Mouse (Mus musculus): ENCODE results near the gene Myo1h. TPM values are rescaled to one million over a fixed set of nuclear protein-coding genes. Genes with fewer than 3 reads are reported as not detected.

The Myo1h gene
- polyA plus RNA-seq, 1 experiment, result 0.85 TPM

- no peak for TF ChIP-seq POLR2A (IDR thresholded peaks at IDR 0.05; ENCODE audit: low read depth, low read length)
- no peak for TF ChIP-seq CTCF (IDR thresholded peaks at IDR 0.05; ENCODE audit: extremely low read depth, insufficient read length, insufficient replicate concordance, low read depth, low read length)
- H3K27ac ChIP-seq (ENCODE audit: insufficient read depth, low read depth, low read length), result peak overlapping the region; percentile 84
- WGBS, result 68% methylated on average over 9 of the region's 9 CpGs
- no peak overlapping the region for H3K4me3 ChIP-seq (ENCODE audit: low read depth, low read length)
- no peaks in the 10 kb centered on the region for H3K27me3 ChIP-seq (ENCODE audit: control insufficient read depth, insufficient read depth, low read length)
- peaks cover 67% of the 10 kb centered on the region for H3K36me3 ChIP-seq (ENCODE audit: control insufficient read depth, insufficient read depth, low read length)
- H3K4me1 ChIP-seq (ENCODE audit: control insufficient read depth, insufficient read depth, insufficient read length, low read length), result peaks cover 57% of the 10 kb centered on the region
These were observed 81.4 kb downstream of the Myo1h start for GRCm38 (mm10) chr5:114370371-114370776.

- peaks cover 58% of the 10 kb centered on the region for H3K4me1 ChIP-seq (ENCODE audit: control insufficient read depth, insufficient read depth, insufficient read length, low read length)
- WGBS, result 29% methylated on average over 3 of the region's 3 CpGs
- H3K27me3 ChIP-seq (ENCODE audit: control insufficient read depth, insufficient read depth, low read length), result no peaks in the 10 kb centered on the region
- H3K27ac ChIP-seq (ENCODE audit: insufficient read depth, low read depth, low read length), result peak overlapping the region; percentile 76
- TF ChIP-seq CTCF (IDR thresholded peaks at IDR 0.05; ENCODE audit: extremely low read depth, insufficient read length, insufficient replicate concordance, low read depth, low read length), result no peak
- TF ChIP-seq POLR2A (IDR thresholded peaks at IDR 0.05; ENCODE audit: low read depth, low read length), result no peak
- peaks cover 57% of the 10 kb centered on the region for H3K36me3 ChIP-seq (ENCODE audit: control insufficient read depth, insufficient read depth, low read length)
- H3K4me3 ChIP-seq (ENCODE audit: low read depth, low read length), result no peak overlapping the region
These were observed 82.4 kb downstream of the Myo1h start for GRCm38 (mm10) chr5:114371331-114371730.

GRCm38 (mm10) chr5:114371731-114372473 is 82.9 kb downstream of the Myo1h start:
- Histone ChIP-seq H3K36me3 (ENCODE audit: control insufficient read depth, insufficient read depth, low read length) (peaks cover 52% of the 10 kb centered on the region), H3K4me3 (ENCODE audit: low read depth, low read length) (no peak overlapping the region), H3K4me1 (ENCODE audit: control insufficient read depth, insufficient read depth, insufficient read length, low read length) (peaks cover 59% of the 10 kb centered on the region), H3K27ac (ENCODE audit: insufficient read depth, low read depth, low read length) (peak overlapping the region; percentile 76), H3K27me3 (ENCODE audit: control insufficient read depth, insufficient read depth, low read length) (no peaks in the 10 kb centered on the region)
- WGBS, result 74% methylated on average over 25 of the region's 25 CpGs
- no peak for TF ChIP-seq CTCF (IDR thresholded peaks at IDR 0.05; ENCODE audit: extremely low read depth, insufficient read length, insufficient replicate concordance, low read depth, low read length)
- no peak for TF ChIP-seq POLR2A (IDR thresholded peaks at IDR 0.05; ENCODE audit: low read depth, low read length)

GRCm38 (mm10) chr5:114372565-114372964 is 83.6 kb downstream of the Myo1h start:
- Histone ChIP-seq H3K4me1 (ENCODE audit: control insufficient read depth, insufficient read depth, insufficient read length, low read length) (peaks cover 64% of the 10 kb centered on the region), H3K4me3 (ENCODE audit: low read depth, low read length) (no peak overlapping the region), H3K27ac (ENCODE audit: insufficient read depth, low read depth, low read length) (peak overlapping the region; percentile 76), H3K36me3 (ENCODE audit: control insufficient read depth, insufficient read depth, low read length) (peaks cover 45% of the 10 kb centered on the region), H3K27me3 (ENCODE audit: control insufficient read depth, insufficient read depth, low read length) (no peaks in the 10 kb centered on the region)
- TF ChIP-seq CTCF (IDR thresholded peaks at IDR 0.05; ENCODE audit: extremely low read depth, insufficient read length, insufficient replicate concordance, low read depth, low read length), result no peak
- no peak for TF ChIP-seq POLR2A (IDR thresholded peaks at IDR 0.05; ENCODE audit: low read depth, low read length)
- 39% methylated on average over 11 of the region's 11 CpGs for WGBS

GRCm38 (mm10) chr5:114373174-114373573 is 84.2 kb downstream of the Myo1h start:
- TF ChIP-seq CTCF (IDR thresholded peaks at IDR 0.05; ENCODE audit: extremely low read depth, insufficient read length, insufficient replicate concordance, low read depth, low read length), result no peak
- TF ChIP-seq POLR2A (IDR thresholded peaks at IDR 0.05; ENCODE audit: low read depth, low read length), result no peak
- peak overlapping the region; percentile 76; the same call in 1 of the 2 replicates for H3K27ac ChIP-seq (ENCODE audit: insufficient read depth, low read depth, low read length)

GRCm38 (mm10) chr5:114373581-114373980 is 84.6 kb downstream of the Myo1h start:
- H3K4me1 ChIP-seq (ENCODE audit: control insufficient read depth, insufficient read depth, insufficient read length, low read length), result peaks cover 66% of the 10 kb centered on the region
- no peak overlapping the region for H3K4me3 ChIP-seq (ENCODE audit: low read depth, low read length)
- peak overlapping the region; percentile 76 for H3K27ac ChIP-seq (ENCODE audit: insufficient read depth, low read depth, low read length)
- H3K27me3 ChIP-seq (ENCODE audit: control insufficient read depth, insufficient read depth, low read length), result no peaks in the 10 kb centered on the region
- peaks cover 36% of the 10 kb centered on the region for H3K36me3 ChIP-seq (ENCODE audit: control insufficient read depth, insufficient read depth, low read length)
- no peak for TF ChIP-seq POLR2A (IDR thresholded peaks at IDR 0.05; ENCODE audit: low read depth, low read length)
- TF ChIP-seq CTCF (IDR thresholded peaks at IDR 0.05; ENCODE audit: extremely low read depth, insufficient read length, insufficient replicate concordance, low read depth, low read length), result no peak
- 79% methylated on average over 9 of the region's 9 CpGs for WGBS

More at GRCm38 (mm10) chr5:114373174-114373573, 84.2 kb downstream of the Myo1h start:
- Histone ChIP-seq H3K4me1 (ENCODE audit: control insufficient read depth, insufficient read depth, insufficient read length, low read length) (peaks cover 66% of the 10 kb centered on the region), H3K4me3 (ENCODE audit: low read depth, low read length) (no peak overlapping the region), H3K27me3 (ENCODE audit: control insufficient read depth, insufficient read depth, low read length) (no peaks in the 10 kb centered on the region), H3K36me3 (ENCODE audit: control insufficient read depth, insufficient read depth, low read length) (peaks cover 39% of the 10 kb centered on the region)
- WGBS, result 32% methylated on average over 11 of the region's 11 CpGs

GRCm38 (mm10) chr5:114374409-114375213 is 85.6 kb downstream of the Myo1h start:
- peak overlapping the region; percentile 0 for H3K4me3 ChIP-seq (ENCODE audit: low read depth, low read length)
- no peak for TF ChIP-seq POLR2A (IDR thresholded peaks at IDR 0.05; ENCODE audit: low read depth, low read length)
- TF ChIP-seq CTCF (IDR thresholded peaks at IDR 0.05; ENCODE audit: extremely low read depth, insufficient read length, insufficient replicate concordance, low read depth, low read length), result no peak
- peaks cover 27% of the 10 kb centered on the region for H3K36me3 ChIP-seq (ENCODE audit: control insufficient read depth, insufficient read depth, low read length)
- WGBS, result 30% methylated on average over 23 of the region's 23 CpGs
- peak overlapping the region; percentile 76 for H3K27ac ChIP-seq (ENCODE audit: insufficient read depth, low read depth, low read length)
- no peaks in the 10 kb centered on the region for H3K27me3 ChIP-seq (ENCODE audit: control insufficient read depth, insufficient read depth, low read length)
- peaks cover 66% of the 10 kb centered on the region for H3K4me1 ChIP-seq (ENCODE audit: control insufficient read depth, insufficient read depth, insufficient read length, low read length)
